Mouse (Mus musculus) brain, embryonic 14.5 days (tissue): Measurements from ENCODE around the gene Bcas1. TPM values are rescaled to one million over a fixed set of nuclear protein-coding genes. Genes with fewer than 3 reads are reported as not detected.

Source experiments
- DNase-seq: peaks from one replicate; pipeline ENCODE4 v3.0.0-alpha.2; 2011; ENCODE audit warnings: low read depth
- CTCF ChIP-seq: fragments of 200-500 bp; IDR thresholded peaks from 2 replicates; pipeline ENCODE4 v1.5.1; 2012; ENCODE audit warnings: inconsistent platforms, mild to moderate bottlenecking, moderate library complexity, borderline replicate concordance; ENCODE audit not compliant: insufficient read depth, insufficient read length; ENCODE audit errors: extremely low read depth
- POLR2A ChIP-seq: fragments of 200-500 bp; IDR thresholded peaks from 2 replicates; pipeline ENCODE4 v1.6.1; 2012; ENCODE audit warnings: mild to moderate bottlenecking, inconsistent platforms, borderline replicate concordance; ENCODE audit not compliant: poor library complexity, insufficient read depth, insufficient read length, severe bottlenecking; ENCODE audit errors: extremely low read depth
- polyA plus RNA-seq: library from polyadenylated mRNA; depleted of rRNA; stranded (reverse); fragments of >200 nt; gene quantifications from 2 replicates; pipeline ENCODE4 v1.2.3, GENCODE M21; 2012

The Bcas1 gene
- polyA plus RNA-seq, 1 experiment: 9.4 TPM

GRCm38 (mm10) chr2:170447651-170448050 lies 20.0 kb upstream of the Bcas1 start:
- TF ChIP-seq POLR2A (no peak), CTCF (no peak)

GRCm38 (mm10) chr2:170446843-170447383 lies 19.3 kb upstream of the Bcas1 start:
- TF ChIP-seq CTCF (no peak), POLR2A (no peak)

More at GRCm38 (mm10) chr2:170447651-170448050, 20.0 kb upstream of the Bcas1 start:
- DNase-seq: peak; percentile 65

GRCm38 (mm10) chr2:170445861-170446260 lies 18.2 kb upstream of the Bcas1 start:
- DNase-seq: no peak
- TF ChIP-seq CTCF (no peak), POLR2A (no peak)

More at GRCm38 (mm10) chr2:170446843-170447383, 19.3 kb upstream of the Bcas1 start:
- DNase-seq: peak; percentile 41

GRCm38 (mm10) chr2:170442535-170442934 lies 14.9 kb upstream of the Bcas1 start:
- TF ChIP-seq CTCF: peak; percentile 42; the same call in 1 of the 2 replicates
- no peak for TF ChIP-seq POLR2A
- peak; percentile 37 for DNase-seq

- TF ChIP-seq POLR2A: no peak
- TF ChIP-seq CTCF: no peak
- peak; percentile 38 for DNase-seq
Observed at GRCm38 (mm10) chr2:170438782-170439181, 11.1 kb upstream of the Bcas1 start.

DNA sequence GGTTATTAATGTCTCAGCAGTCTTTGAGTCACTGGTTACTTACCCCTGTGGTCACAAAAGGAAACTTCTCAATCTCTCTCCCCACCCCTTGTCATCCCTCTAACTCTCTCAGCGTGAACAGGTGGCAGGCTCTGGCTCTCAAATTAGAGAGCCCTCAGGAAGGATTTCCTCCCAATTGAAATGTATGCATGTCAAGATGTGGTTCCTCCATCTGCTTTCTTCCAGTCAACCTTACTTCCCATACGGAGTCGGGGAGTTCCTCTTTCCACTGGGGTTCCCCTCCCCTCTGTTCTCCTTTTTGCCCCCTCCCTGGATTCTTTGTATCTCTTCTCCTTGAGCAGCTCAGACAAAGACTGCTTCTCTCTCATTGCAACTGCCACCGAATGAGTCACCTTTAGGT lies 8.6 kb upstream of the Bcas1 start:
- no peak for DNase-seq
- TF ChIP-seq CTCF: no peak
- no peak for TF ChIP-seq POLR2A

GRCm38 (mm10) chr2:170432152-170432551 lies 4.5 kb upstream of the Bcas1 start:
- no peak for DNase-seq
- TF ChIP-seq POLR2A (no peak), CTCF (no peak)

DNA sequence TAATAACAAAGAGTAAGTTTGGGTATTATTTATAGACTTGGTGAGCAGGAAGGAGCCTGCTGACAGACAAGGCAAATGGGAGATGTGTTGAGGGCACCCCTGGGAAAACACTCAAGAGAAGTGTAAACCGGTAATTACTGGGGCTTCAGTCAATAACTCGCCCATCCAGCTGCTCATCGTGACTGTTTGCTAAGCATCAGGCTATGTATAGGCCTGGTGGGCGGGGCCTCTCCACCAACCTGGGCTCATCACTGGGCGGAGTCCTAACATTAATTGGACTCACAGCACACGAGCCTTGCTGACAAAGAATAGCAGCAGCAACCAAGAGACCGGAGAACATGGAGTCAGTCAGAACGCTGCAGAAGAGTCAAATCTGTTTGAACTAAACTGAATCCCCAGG lies 1.3 kb upstream of the Bcas1 start:
- TF ChIP-seq POLR2A (no peak), CTCF (no peak)

GRCm38 (mm10) chr2:170424131-170424530 lies 3.5 kb downstream of the Bcas1 start:
- TF ChIP-seq CTCF (no peak), POLR2A (no peak)
- DNase-seq: no peak

More for the DNA sequence above, 1.3 kb upstream of the Bcas1 start:
- DNase-seq: peak; percentile 39

DNA sequence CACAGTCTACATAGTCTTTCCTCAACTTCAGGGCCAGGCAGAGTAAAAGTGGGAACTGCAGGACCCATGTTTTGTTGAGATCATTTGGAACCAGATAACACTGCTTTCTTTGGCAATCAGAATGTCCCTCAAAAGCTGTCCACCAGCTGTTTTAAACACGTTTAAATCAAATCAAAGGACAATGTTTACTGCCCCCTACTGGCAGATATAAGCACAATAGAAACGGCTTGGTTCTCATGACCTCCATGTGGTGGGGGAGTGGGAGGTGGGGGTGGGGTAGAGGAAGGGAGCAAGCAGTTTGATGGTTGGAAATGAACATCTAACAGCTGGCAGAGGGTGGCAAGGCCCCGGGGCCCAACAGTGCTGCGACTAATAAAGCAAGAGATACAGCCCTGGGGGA lies 5.7 kb downstream of the Bcas1 start:
- DNase-seq: no peak
- peak; percentile 23; the same call in 1 of the 2 replicates for TF ChIP-seq CTCF
- no peak for TF ChIP-seq POLR2A

DNA sequence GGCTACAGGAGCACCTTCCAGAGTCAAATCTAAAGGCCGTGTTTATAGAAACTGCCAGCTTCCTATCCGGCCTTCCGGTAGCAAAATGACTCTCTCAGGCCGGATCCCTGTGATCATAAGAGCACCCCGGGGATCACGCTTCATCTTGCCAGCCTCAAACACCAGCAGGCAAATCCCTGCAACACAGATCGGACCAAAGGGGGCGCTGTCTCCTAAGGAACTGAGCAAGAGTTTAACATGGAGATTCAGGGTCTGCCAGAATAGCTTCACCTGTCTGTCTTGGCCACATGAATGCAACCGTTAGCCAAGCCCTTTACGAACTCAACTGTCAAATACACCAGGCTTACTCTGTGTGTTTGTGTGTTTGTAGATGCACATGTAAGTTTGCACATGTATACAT lies 8.9 kb downstream of the Bcas1 start:
- peak; percentile 47 for DNase-seq
- TF ChIP-seq POLR2A: no peak
- peak; percentile 51; the same call in 1 of the 2 replicates for TF ChIP-seq CTCF

DNA sequence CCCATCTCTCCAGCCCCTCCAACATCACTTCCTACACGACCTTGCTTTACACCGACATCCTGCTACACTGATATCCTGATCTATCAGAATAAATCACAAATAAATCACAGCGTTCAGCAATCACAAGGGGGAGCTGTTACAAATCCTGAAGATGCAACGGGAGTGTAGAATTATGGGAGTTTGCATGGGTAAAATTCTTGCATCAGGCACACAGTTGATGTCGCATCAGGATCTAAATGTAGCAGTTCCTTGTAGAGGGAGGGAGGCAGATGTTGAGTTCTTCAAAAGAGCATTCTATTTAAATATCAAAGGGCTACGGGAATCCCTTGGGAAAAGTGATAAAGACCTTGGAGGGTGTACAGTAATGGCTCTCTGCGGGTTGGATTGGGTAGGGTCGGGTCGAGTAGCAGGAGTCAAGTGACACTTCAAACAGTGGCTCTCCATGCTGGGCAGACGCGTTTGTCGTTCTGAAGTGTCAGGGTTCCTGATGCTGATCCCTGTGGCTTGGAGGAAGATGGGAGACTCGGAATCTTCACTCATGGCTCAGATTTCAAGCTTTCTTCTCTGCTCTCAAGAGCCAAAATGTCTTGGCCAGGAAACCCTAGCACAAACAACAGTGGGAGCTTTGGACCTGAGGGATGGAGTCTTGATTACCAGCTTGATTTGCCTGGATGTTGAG lies 16.0 kb downstream of the Bcas1 start:
- TF ChIP-seq POLR2A: no peak
- TF ChIP-seq CTCF: peak; percentile 11; the same call in 1 of the 2 replicates
- peak; percentile 62 for DNase-seq
